Mouse (Mus musculus) midbrain, postnatal 0 days (tissue): ENCODE results near the gene Arhgef19. TPM values are rescaled to one million over a fixed set of nuclear protein-coding genes. Genes with fewer than 3 reads are reported as not detected.

Experiments
- ATAC-seq: fragments of 200-750 bp; cut with Nextera tagmentation; 2 replicates; pipeline ENCODE4 v1.8.0; 2017; ENCODE audit warnings: moderate number of reproducible peaks, mild to moderate bottlenecking, moderate TSS enrichment, moderate library complexity; ENCODE audit not compliant: low FRiP score
- DNase-seq: peaks from one replicate; pipeline ENCODE4 v3.0.0-alpha.2; 2015; ENCODE audit warnings: low spot score
- H3K27ac ChIP-seq: fragments of 300-500 bp; sonication (generic); 2 replicates; pipeline ENCODE4 v1.5.1; 2014; ENCODE audit warnings: low read depth, mild to moderate bottlenecking, low read length, mixed read lengths
- H3K27me3 ChIP-seq: fragments of 300-500 bp; sonication (generic); 2 replicates; pipeline ENCODE4 v1.6.1; 2014; ENCODE audit warnings: low read length, control low read depth, mixed read lengths; ENCODE audit not compliant: insufficient read depth
- H3K36me3 ChIP-seq: fragments of 300-500 bp; sonication (generic); 2 replicates; pipeline ENCODE4 v1.6.1; 2014; ENCODE audit warnings: low read length, control low read depth, mixed read lengths; ENCODE audit not compliant: insufficient read depth
- H3K4me1 ChIP-seq: fragments of 300-500 bp; sonication (generic); 2 replicates; pipeline ENCODE4 v1.6.1; 2014; ENCODE audit warnings: mild to moderate bottlenecking, control low read depth, antibody characterized with exemption, low read length, mixed read lengths; ENCODE audit not compliant: insufficient read depth
- H3K4me2 ChIP-seq: fragments of 300-500 bp; sonication (generic); 2 replicates; pipeline ENCODE4 v1.6.1; 2014; ENCODE audit warnings: low read depth, mild to moderate bottlenecking, low read length, mixed read lengths; ENCODE audit not compliant: poor library complexity, severe bottlenecking
- H3K4me3 ChIP-seq: fragments of 300-500 bp; sonication (generic); 2 replicates; pipeline ENCODE4 v1.5.1; 2014; ENCODE audit warnings: low read depth, mild to moderate bottlenecking, low read length, moderate library complexity
- H3K9ac ChIP-seq: fragments of 300-500 bp; sonication (generic); replicated peaks from 2 replicates; pipeline ENCODE4 v1.6.1; 2014; ENCODE audit warnings: mild to moderate bottlenecking, low read length, moderate library complexity, mixed read lengths; ENCODE audit not compliant: poor library complexity, severe bottlenecking
- H3K9me3 ChIP-seq: fragments of 300-500 bp; sonication (generic); 2 replicates; pipeline ENCODE4 v1.6.1; 2016; ENCODE audit warnings: low read length, control low read depth
- CTCF ChIP-seq: IDR thresholded peaks from 2 replicates; pipeline ENCODE4 v1.5.1; 2016; ENCODE audit warnings: antibody characterized with exemption, mild to moderate bottlenecking
- WGBS: fragments of 180-500 bp; shearing (Covaris S2); extraction: QIAGEN DNeasy Blood & Tissue Kit; methylation state at CpG from one replicate; pipeline ENCODE4 v1.1.7; 2014; 5-methylcytosine and 5-hydroxymethylcytosine counted together
- polyA plus RNA-seq: library from polyadenylated mRNA; unstranded; fragments of >200 nt; fragmentation: Nextera tagmentation; extraction: Ambion mirVana; gene quantifications from 2 replicates; pipeline ENCODE4 v1.2.1, GENCODE M21; 2015
- total RNA-seq: library from RNA; depleted of rRNA; stranded (reverse); fragments of >200 nt; gene quantifications from 2 replicates; pipeline ENCODE4 v1.2.3, GENCODE M21; 2014; rRNA removed

Gene Arhgef19
- total and polyA plus RNA-seq, 2 experiments from 2014 or later = 1.3 TPM

DNA sequence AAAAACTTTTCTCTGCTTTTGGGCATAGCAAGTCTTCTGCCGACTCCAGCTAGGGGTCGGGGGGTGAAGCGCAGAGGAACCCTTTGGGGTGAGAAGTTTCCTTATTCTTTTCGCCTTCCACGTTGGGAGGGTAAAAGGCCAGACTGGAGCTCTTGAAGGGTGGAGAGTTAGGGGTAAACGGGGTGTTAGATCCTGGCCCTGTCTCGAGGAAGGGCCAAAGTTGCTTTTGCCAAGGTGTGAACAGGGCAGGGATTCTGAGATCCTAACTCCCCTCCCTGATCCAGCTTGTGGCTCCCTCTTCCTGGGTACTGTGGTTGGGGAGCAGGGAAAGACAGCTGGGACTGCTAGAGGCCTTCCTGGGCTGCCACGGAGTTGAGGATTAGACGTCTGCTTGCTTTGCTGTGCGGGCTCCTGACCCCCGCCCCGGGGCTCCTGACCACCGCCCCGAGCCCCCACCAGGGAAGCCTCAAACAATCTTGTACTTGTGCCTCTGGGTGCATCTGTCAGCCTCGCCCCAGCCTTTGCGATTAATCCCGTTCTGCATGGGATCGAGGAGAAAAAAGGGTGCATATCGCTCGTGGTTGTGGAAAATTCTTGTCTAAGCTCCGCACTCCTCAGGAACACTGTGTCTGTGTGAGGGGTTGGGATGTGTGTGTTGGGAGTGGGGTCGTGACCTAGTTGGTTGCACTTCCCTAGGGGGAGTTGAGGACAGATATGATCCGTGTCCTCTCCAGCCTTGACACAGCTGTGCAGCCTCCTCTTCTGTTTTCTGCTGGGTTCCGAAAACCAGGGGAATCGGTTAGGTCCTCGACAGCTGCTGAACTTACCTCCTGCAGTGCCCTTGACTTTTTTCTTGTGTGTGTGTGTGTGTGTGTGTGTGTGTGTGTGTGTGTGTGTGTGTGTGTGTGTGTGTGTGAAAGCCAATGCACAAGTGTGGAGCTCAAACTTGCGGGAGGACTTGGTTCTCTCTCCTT, 63.4 kb downstream of the Arhgef19 start:
- DNase-seq (no peak), ATAC-seq (no peak)
- no peaks in the 10 kb centered on the region for H3K9me3 ChIP-seq
- peak overlapping the region; percentile 62; the same call in 1 of the 2 replicates for H3K4me3 ChIP-seq
- no peaks in the 10 kb centered on the region for H3K36me3 ChIP-seq
- TF ChIP-seq CTCF = no peak
- H3K9ac ChIP-seq = no peak overlapping the region
- no peak overlapping the region for H3K27ac ChIP-seq
- WGBS = 12% methylated on average over 27 of the region's 27 CpGs
- peak overlapping the region; percentile 99 for H3K4me2 ChIP-seq
- peaks cover 8% of the 10 kb centered on the region; the same call in 1 of the 2 replicates for H3K4me1 ChIP-seq
- H3K27me3 ChIP-seq = peaks cover 28% of the 10 kb centered on the region

DNA sequence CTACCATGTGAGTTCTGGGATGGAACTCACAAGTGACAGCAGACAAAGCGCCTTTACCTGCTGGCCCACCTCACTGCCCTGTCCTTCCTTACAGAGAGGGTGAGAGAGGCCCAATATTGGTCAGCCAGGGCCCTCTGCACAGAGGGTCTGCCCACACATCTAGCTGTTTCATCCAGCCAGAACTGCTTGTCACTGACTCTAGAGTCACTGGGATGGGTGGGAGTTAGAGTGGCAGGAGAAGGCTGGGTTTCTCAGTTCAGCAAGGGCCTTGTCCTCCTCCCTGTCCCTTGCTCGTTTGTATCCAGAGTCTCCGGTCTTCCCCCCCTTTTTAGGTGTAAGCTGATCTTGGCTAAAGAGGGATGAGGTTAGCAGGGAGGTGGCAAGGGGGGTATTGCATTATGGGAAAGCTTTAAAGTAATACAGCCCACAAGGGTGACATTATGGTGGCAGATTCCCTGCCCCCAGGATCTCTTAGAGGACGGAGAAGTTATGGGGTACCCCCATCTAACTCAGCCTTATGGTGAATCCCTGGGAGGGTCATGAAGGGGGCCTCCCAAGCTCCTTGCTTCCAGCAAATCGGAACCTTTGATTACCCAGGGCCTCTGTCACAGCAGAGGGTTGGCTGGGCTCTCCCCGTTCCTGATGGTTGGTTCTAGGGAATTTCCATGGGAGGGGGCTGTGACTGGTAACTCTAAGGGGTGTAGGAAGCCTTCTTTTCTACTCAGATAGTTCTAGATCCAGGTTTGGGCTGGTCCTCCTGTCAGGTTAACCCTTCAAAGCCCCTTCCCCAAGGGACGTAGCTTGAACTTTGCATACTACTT, 64.3 kb downstream of the Arhgef19 start:
- no peak overlapping the region for H3K27ac ChIP-seq
- H3K27me3 ChIP-seq = peaks cover 28% of the 10 kb centered on the region
- no peaks in the 10 kb centered on the region for H3K9me3 ChIP-seq
- TF ChIP-seq CTCF = no peak
- H3K9ac ChIP-seq = no peak overlapping the region
- no peak overlapping the region for H3K4me2 ChIP-seq
- WGBS = 46% methylated on average over 7 of the region's 7 CpGs
- no peaks in the 10 kb centered on the region for H3K36me3 ChIP-seq
- peaks cover 8% of the 10 kb centered on the region; the same call in 1 of the 2 replicates for H3K4me1 ChIP-seq
- ATAC-seq (no peak), DNase-seq (no peak)
- H3K4me3 ChIP-seq = no peak overlapping the region

GRCm38 (mm10) chr4:141304223-141304611, 64.9 kb downstream of the Arhgef19 start:
- H3K9ac ChIP-seq = no peak overlapping the region
- no peak overlapping the region for H3K4me3 ChIP-seq
- no peaks in the 10 kb centered on the region for H3K9me3 ChIP-seq
- no peak overlapping the region for H3K27ac ChIP-seq
- ATAC-seq (no peak), DNase-seq (no peak)
- WGBS = 83% methylated on average over 4 of the region's 4 CpGs
- H3K27me3 ChIP-seq = peaks cover 28% of the 10 kb centered on the region
- H3K4me2 ChIP-seq = no peak overlapping the region
- TF ChIP-seq CTCF = no peak
- H3K4me1 ChIP-seq = peaks cover 8% of the 10 kb centered on the region; the same call in 1 of the 2 replicates
- H3K36me3 ChIP-seq = no peaks in the 10 kb centered on the region

- no peak overlapping the region for H3K27ac ChIP-seq
- no peak for DNase-seq
These were observed 66.8 kb downstream of the Arhgef19 start for GRCm38 (mm10) chr4:141306057-141306456.

More at GRCm38 (mm10) chr4:141306057-141306456, 66.8 kb downstream of the Arhgef19 start:
- Histone ChIP-seq H3K36me3 (no peaks in the 10 kb centered on the region), H3K9me3 (no peaks in the 10 kb centered on the region), H3K9ac (0 out of 2 replicates have a peak overlapping the region, but pooled peaks have one; percentile 13), H3K27me3 (peaks cover 21% of the 10 kb centered on the region), H3K4me1 (peaks cover 13% of the 10 kb centered on the region; the same call in 1 of the 2 replicates), H3K4me2 (no peak overlapping the region), H3K4me3 (no peak overlapping the region)
- TF ChIP-seq CTCF = no peak
- no peak for ATAC-seq
- WGBS = 30% methylated on average over 8 of the region's 8 CpGs

Other genes with a start within 250 kb of the Arhgef19 start
- gene Mfap2, start 229.1 kb upstream of the Arhgef19 start, total RNA-seq = 19.5 and 32.4 TPM in 2 replicates
- 103 and 104 TPM in 2 replicates for gene Mfap2, start 229.1 kb upstream of the Arhgef19 start, polyA plus RNA-seq
- gene Crocc, start 178.9 kb upstream of the Arhgef19 start, total RNA-seq = 22.0 and 33.2 TPM in 2 replicates
- 3.2 and 4.2 TPM in 2 replicates for gene Crocc, start 178.9 kb upstream of the Arhgef19 start, polyA plus RNA-seq
- 51.4 and 54.5 TPM in 2 replicates for gene Necap2, start 161.1 kb upstream of the Arhgef19 start, total RNA-seq
- gene Necap2, start 161.1 kb upstream of the Arhgef19 start, polyA plus RNA-seq = 42.2 and 51.1 TPM in 2 replicates
- 0.27 and 4.4 TPM in 2 replicates for gene Spata21, start 151.2 kb upstream of the Arhgef19 start, total RNA-seq
- gene Spata21, start 151.2 kb upstream of the Arhgef19 start, polyA plus RNA-seq = 0.25 and 1.4 TPM in 2 replicates
- gene Szrd1, start 99.7 kb upstream of the Arhgef19 start, total RNA-seq = 58.7 and 64.3 TPM in 2 replicates
- gene Szrd1, start 99.7 kb upstream of the Arhgef19 start, polyA plus RNA-seq = 13.5 and 16.2 TPM in 2 replicates
- 23.6 and 26.6 TPM in 2 replicates for gene Fbxo42, start 91.6 kb upstream of the Arhgef19 start, total RNA-seq
- 16.9 and 17.7 TPM in 2 replicates for gene Fbxo42, start 91.6 kb upstream of the Arhgef19 start, polyA plus RNA-seq
- 4.6 and 6.0 TPM in 2 replicates for gene Rsg1, start 25.5 kb upstream of the Arhgef19 start, total RNA-seq
- 5.2 and 5.3 TPM in 2 replicates for gene Rsg1, start 25.5 kb upstream of the Arhgef19 start, polyA plus RNA-seq
- 3.1 and 3.2 TPM in 2 replicates for gene Epha2, start 61.7 kb downstream of the Arhgef19 start, total RNA-seq
- gene Epha2, start 61.7 kb downstream of the Arhgef19 start, polyA plus RNA-seq = 0.27 and 0.30 TPM in 2 replicates
- gene Fam131c, start 128.7 kb downstream of the Arhgef19 start, total RNA-seq = 105 and 119 TPM in 2 replicates
- 56.7 and 60.2 TPM in 2 replicates for gene Fam131c, start 128.7 kb downstream of the Arhgef19 start, polyA plus RNA-seq
- gene Clcnka, start 159.2 kb downstream of the Arhgef19 start, total RNA-seq = not detected in 2 replicates
- gene Clcnka, start 159.2 kb downstream of the Arhgef19 start, polyA plus RNA-seq = 0.07 and 0.12 TPM in 2 replicates
- gene Clcnkb, start 176.5 kb downstream of the Arhgef19 start, total RNA-seq = not detected in 2 replicates
- gene Clcnkb, start 176.5 kb downstream of the Arhgef19 start, polyA plus RNA-seq = 0.27 and 0.43 TPM in 2 replicates
- gene Hspb7, start 181.3 kb downstream of the Arhgef19 start, total RNA-seq = 0.05 TPM in 1 of 2 replicates, not detected in the other
- 0.10 and 0.12 TPM in 2 replicates for gene Hspb7, start 181.3 kb downstream of the Arhgef19 start, polyA plus RNA-seq
- 1.9 and 4.5 TPM in 2 replicates for gene Srarp, start 196.6 kb downstream of the Arhgef19 start, total RNA-seq
- 0.52 and 0.76 TPM in 2 replicates for gene Srarp, start 196.6 kb downstream of the Arhgef19 start, polyA plus RNA-seq
- 31.0 and 34.4 TPM in 2 replicates for gene Zbtb17, start 205.2 kb downstream of the Arhgef19 start, total RNA-seq
- 30.1 and 30.8 TPM in 2 replicates for gene Zbtb17, start 205.2 kb downstream of the Arhgef19 start, polyA plus RNA-seq